Mouse (Mus musculus): ENCODE data around the gene Zfp616.
A peak's percentile ranks its signal among the peaks of the same experiment; 100 is the strongest.

Zfp616 gene

DNA sequence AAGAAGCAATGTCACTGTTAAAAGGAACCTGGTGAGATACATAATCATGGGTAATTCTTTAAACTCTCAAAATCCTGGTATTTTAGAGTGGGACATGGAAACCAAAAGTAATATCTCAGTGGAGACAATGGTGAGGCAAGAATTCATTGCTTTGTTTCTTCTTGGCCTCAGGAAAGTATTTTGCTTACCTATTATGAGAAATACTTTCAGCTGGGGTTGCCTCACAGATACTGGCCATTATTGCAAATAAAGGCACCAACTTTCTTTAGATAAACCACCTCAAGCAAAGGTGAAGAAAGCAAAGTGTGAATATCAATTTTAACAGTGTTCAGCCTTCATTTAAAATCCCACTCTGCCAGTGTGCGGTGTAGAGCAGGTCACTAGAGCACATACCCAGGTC is at the start of gene Zfp616:
TSS of gene Zfp616 (plus strand) at position 301 of the 400 bp plus-strand sequence.
- DNase-seq (ENCODE audit: low read depth, low spot score): no peak

DNA sequence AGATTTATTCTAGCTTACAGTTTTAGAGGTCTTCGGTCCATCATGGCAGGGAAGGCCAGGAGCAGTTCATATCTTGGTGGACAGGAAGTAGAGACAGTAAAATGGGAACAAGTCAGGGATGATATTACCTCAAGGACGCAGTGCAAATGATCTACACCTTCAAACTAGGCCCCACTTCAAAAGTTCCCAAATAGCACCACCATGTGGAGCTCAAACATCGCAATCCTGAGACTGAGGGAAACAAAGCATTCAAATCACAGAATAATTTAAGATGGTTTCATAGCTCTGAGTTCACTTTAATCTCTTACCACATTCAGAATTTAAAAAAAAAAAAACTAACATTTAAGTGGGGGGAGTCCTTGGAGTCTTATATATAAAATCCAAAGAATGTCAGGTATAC is 18.4 kb upstream of the Zfp616 start:
- DNase-seq (ENCODE audit: low read depth, low spot score): peak; percentile 2

DNA sequence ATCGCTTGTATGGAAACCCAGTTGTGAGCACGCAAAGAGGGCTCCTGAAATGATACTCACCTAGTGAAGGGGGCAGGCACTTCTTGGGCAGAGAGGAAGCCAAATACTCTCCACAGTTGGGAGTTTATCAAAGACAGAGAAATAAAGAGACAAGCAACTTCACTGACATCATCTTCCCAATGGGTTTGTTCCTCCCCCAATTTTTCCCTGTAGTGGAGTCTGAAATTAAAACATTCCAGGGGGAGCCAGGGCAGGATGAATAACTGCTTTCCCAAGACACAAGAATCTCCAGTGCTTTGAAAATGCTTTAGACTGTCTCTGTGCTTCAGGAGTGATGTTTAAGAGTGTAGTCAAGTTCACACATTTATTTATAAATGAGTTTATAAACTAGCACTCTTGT is 13.3 kb upstream of the Zfp616 start, which contains the start of the genes Olfr139 and Olfr399:
TSS of gene Olfr139 (minus strand) at position 101 of the 400 bp plus-strand sequence.
TSS of gene Olfr399 (minus strand) at position 165 of the 400 bp plus-strand sequence.
- no peak for DNase-seq (ENCODE audit: low read depth, low spot score)

DNA sequence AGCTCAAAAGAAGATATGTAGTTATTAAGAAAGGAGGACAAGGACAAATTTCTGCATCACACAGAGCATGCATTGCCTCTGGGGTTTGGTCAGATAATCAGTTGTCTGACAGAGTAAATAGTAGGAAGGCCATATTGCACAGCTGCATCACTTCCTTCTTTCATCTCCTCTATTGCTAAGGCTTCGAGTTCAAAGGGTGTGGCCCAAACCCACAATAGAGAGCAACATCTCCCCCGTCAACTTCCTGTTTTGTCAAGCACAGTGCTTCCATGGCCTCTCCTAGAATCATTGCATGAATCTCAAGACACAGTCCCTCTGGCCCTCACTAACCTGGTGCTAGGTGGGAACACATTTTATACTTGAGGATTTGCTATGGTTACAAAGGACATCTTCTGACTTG is 31.0 kb downstream of the Zfp616 start:
- DNase-seq (ENCODE audit: low read depth, low spot score): no peak

DNA sequence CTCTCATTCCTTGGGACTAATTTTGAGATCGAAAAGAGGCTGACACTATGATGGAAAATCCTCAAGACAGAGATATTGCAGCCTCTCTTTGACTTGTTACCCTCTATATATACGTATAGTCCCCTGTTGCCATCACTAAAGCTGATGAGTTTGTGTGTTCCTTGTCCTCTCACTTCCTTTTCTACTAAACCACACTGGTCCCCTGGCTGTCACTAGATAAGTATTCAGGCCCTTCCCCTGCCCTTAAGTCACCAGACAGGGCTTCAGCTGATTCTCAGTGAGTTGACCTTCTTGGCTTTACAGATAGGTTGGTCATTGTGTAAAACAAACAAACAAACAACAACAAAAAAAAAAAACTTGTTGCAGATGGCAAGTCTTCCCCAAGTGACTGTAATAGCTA is 31.8 kb downstream of the Zfp616 start:
- DNase-seq (ENCODE audit: low read depth, low spot score): no peak

DNA sequence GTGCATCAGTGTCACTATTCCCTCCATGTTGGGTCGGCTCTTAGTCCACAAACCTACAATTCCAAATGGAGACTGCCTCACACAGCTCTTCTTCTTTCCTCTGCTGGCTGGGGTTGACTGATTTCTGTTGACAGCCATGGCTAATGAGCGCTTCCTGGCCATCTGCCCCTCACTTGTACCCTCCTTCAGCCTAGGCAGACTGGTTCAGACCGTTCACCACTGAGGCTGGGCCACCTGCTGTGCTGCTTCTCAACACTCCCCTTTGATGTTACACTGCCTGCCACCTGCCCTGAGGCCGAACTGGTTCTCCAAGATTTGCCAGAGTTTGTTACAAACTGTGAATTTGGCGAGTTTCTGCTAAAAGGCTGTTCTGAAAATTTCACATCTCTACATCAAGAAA is 35.3 kb downstream of the Zfp616 start:
- peak; percentile 15 for DNase-seq (ENCODE audit: low read depth, low spot score)

DNA sequence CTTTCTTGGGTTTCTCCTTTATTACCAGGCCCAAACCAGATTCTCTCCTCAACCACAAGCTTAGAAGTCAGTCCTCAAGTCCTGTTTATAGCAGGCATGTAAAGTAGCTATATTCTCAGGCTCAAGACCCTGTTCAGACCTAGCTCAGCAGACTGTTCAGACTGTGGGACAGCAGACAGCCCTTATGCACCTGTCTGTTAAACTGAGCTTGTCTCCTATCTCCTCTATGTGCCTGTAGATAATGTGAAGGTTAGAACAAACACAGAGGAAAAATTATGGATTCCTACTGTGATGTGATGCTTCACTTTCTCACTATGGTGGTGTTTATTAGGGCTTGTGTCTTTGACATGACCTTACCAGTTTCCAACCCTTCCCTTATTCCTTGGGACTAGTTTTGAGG is 43.7 kb downstream of the Zfp616 start, which contains the start of gene Olfr401:
TSS of gene Olfr401 (plus strand) at position 301 of the 400 bp plus-strand sequence.
- DNase-seq (ENCODE audit: low read depth, low spot score): no peak
